Mouse (Mus musculus) CH12.LX (cell line): ENCODE results near the gene Procr.

Source experiments
- CTCF ChIP-seq, 2 experiments: IDR thresholded peaks in 1 of 2; conservative IDR thresholded peaks in 1 of 2; 2 replicates each; pipeline ENCODE4 v1.5.1; 2011 to 2012; ENCODE audit warnings: low read depth in 2 of 2, low read length in 2 of 2, improper control_type of control experiment in 1 of 2, inconsistent platforms in 1 of 2, mild to moderate bottlenecking in 1 of 2, moderate library complexity in 1 of 2
- EP300 ChIP-seq: IDR thresholded peaks from 2 replicates; pipeline ENCODE4 v1.6.1; 2011; ENCODE audit warnings: low read length, improper control_type of control experiment
- HCFC1 ChIP-seq: IDR thresholded peaks from 2 replicates; pipeline ENCODE4 v1.6.1; 2012; ENCODE audit warnings: low read depth, mild to moderate bottlenecking, inconsistent platforms, low read length, improper control_type of control experiment
- MAZ ChIP-seq: IDR thresholded peaks from 2 replicates; pipeline ENCODE4 v1.6.1; 2012; ENCODE audit warnings: low read depth, mild to moderate bottlenecking, inconsistent platforms, low read length, improper control_type of control experiment, moderate library complexity
- PAX5 ChIP-seq: IDR thresholded peaks from 2 replicates; pipeline ENCODE4 v1.6.1; 2012; ENCODE audit warnings: low read length, inconsistent platforms, mixed read lengths
- POLR2A ChIP-seq: IDR thresholded peaks from 2 replicates; pipeline ENCODE4 v1.6.1; 2011; ENCODE audit warnings: low read depth, mild to moderate bottlenecking, improper control_type of control experiment, low read length
- TCF12 ChIP-seq: IDR thresholded peaks from 2 replicates; pipeline ENCODE4 v1.6.1; 2014; ENCODE audit warnings: low read depth, mild to moderate bottlenecking, inconsistent platforms, low read length, improper control_type of control experiment

DNA sequence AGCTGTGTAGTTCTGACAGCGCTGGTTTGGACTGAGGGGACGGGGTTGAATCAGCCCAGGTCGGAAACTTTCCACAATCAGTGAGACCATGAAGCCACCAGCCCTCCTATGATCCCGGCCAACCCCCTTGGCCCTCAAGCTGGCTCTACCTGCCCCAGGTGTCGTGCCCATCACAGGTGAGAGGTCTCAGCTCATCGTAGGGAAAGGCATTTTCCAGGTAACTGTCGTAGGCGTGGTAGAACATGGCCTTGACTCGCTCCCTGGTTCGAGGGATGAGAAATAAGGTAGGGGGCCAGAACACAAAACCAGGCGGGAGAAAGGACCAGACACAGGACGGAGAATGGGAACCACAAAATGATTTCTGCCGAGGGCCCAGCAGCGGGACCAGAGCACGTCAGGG lies 22.2 kb upstream of the Procr start:
- no peak for TF ChIP-seq CTCF (conservative IDR thresholded peaks at IDR 0.05 in 1 of 2, IDR thresholded peaks at IDR 0.05 in 1 of 2; ENCODE audit: low read depth in 2 of 2, low read length in 2 of 2)
- no peak for TF ChIP-seq PAX5
- no peak for TF ChIP-seq POLR2A
- TF ChIP-seq TCF12 = no peak
- no peak for TF ChIP-seq MAZ
- TF ChIP-seq HCFC1 = no peak
- TF ChIP-seq EP300 = no peak
